Mouse (Mus musculus): ENCODE results near the gene Spon1. TPM values are rescaled to one million over a fixed set of nuclear protein-coding genes. Genes with fewer than 3 reads are reported as not detected.

The Spon1 gene
- polyA plus RNA-seq, 1 experiment from 2014 or later, result 35.1 TPM

GRCm38 (mm10) chr7:113824651-113825050 is 58.9 kb downstream of the Spon1 start:
- Histone ChIP-seq H3K4me1 (ENCODE audit: insufficient read depth, low read depth, low read length) (peaks cover 3% of the 10 kb centered on the region; the same call in 1 of the 2 replicates), H3K36me3 (ENCODE audit: insufficient read depth, low read length) (no peaks in the 10 kb centered on the region), H3K4me2 (replicated peaks; ENCODE audit: low read depth, low read length) (no peak overlapping the region), H3K9me3 (ENCODE audit: low read length) (no peaks in the 10 kb centered on the region), H3K4me3 (ENCODE audit: low read depth, low read length) (no peak overlapping the region), H3K9ac (replicated peaks; ENCODE audit: low read depth) (no peak overlapping the region), H3K27ac (ENCODE audit: low read length) (no peak overlapping the region), H3K27me3 (replicated peaks; ENCODE audit: insufficient read depth, low read length) (no peaks in the 10 kb centered on the region)
- 79% methylated on average over 6 of the region's 6 CpGs for WGBS
- DNase-seq (ENCODE audit: low spot score) (no peak), ATAC-seq (no peak)
- TF ChIP-seq CTCF (IDR thresholded peaks at IDR 0.05) (no peak), EP300 (IDR thresholded peaks at IDR 0.05) (no peak)

DNA sequence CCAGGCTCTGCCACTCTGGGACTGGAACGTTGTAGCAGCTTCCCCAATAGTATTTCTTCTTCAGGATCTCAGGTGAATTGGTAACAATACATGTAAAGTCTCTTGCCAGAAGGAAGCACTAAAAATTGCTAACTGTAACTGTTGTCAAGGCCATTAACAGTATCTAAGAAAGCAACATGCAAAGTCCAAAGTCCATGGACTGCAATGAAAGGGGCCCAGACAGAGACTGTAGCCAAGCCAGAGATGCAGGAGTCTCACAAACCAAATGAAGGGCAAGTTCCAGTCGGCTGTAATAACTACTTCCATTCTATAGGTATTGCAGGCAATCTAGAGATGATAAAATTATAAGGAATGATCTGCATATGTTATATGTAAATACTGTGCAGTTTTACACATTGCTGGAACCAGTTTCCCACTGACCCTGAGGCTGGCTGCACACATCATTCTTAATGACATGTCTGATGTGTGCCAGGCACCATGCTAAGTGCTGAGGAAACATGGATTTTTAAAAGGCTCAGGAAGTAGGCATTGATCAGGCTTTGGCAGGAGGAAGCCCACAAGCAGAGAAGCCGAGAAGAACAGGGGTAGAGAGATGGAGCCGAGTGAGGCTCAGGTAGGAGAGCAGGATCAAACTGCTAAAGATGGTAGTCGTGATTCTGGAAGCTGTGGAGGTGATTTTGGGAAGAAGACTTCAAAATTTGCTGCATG is 59.9 kb downstream of the Spon1 start:
- H3K27ac ChIP-seq (ENCODE audit: low read length), result no peak overlapping the region
- H3K4me3 ChIP-seq (ENCODE audit: low read depth, low read length), result no peak overlapping the region
- no peak for DNase-seq (ENCODE audit: low spot score)
- H3K4me1 ChIP-seq (ENCODE audit: insufficient read depth, low read depth, low read length), result no peaks in the 10 kb centered on the region
- H3K9ac ChIP-seq (replicated peaks; ENCODE audit: low read depth), result no peak overlapping the region
- no peaks in the 10 kb centered on the region for H3K27me3 ChIP-seq (replicated peaks; ENCODE audit: insufficient read depth, low read length)
- no peak for TF ChIP-seq CTCF (IDR thresholded peaks at IDR 0.05)
- TF ChIP-seq EP300 (IDR thresholded peaks at IDR 0.05), result no peak
- WGBS, result 61% methylated on average over 5 of the region's 5 CpGs
- H3K4me2 ChIP-seq (replicated peaks; ENCODE audit: low read depth, low read length), result no peak overlapping the region
- ATAC-seq, result no peak
- no peaks in the 10 kb centered on the region for H3K9me3 ChIP-seq (ENCODE audit: low read length)
- no peaks in the 10 kb centered on the region for H3K36me3 ChIP-seq (ENCODE audit: insufficient read depth, low read length)

DNA sequence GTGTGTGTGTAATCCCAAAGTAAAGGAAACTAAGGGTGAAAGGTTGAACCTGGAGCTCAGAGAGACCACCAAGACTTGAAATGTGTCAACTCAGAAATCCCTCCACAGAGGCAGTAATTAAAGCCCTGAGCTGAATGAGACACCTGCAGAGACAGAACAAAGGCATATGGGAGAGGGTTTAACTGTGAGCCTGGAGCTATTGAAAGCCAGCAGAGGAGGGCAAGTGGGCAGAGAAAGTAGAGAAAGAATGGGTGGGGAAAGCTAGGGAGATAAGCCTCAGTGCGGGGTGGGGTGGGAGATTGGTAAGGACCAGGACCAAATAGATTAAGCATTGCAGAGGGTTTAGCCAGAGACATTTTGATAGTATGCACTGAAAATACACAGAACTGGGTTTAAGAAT is 60.7 kb downstream of the Spon1 start:
- no peak overlapping the region for H3K27ac ChIP-seq (ENCODE audit: low read length)
- ATAC-seq, result no peak
- 18% methylated on average over 1 of the region's 1 CpGs for WGBS

DNA sequence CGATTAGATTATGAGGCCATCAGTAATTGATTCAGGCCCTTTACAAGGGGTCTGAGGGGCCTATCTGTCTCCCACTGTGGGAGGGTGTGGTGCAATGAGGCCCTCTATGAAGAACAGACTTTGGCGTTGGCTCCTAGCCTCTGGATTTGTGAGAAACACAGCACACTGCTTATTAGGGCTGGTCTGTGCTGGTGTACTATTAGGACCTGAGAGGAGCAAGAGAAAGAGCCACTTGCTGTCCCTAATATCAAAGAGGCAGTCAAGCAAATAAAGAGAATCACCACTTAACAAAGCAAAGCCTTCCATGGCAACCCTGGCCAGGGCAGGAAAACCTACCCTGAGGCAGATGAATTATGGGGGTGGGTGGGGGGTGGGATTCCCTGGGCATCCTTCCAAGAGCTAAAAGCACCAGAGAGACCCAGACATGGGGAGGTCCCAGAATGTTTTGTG is 62.3 kb downstream of the Spon1 start:
- 80% methylated on average over 2 of the region's 2 CpGs for WGBS

More for the DNA sequence above, 60.7 kb downstream of the Spon1 start:
- Histone ChIP-seq H3K27me3 (replicated peaks; ENCODE audit: insufficient read depth, low read length) (no peaks in the 10 kb centered on the region), H3K4me1 (ENCODE audit: insufficient read depth, low read depth, low read length) (no peaks in the 10 kb centered on the region), H3K36me3 (ENCODE audit: insufficient read depth, low read length) (no peaks in the 10 kb centered on the region), H3K4me2 (replicated peaks; ENCODE audit: low read depth, low read length) (no peak overlapping the region), H3K9me3 (ENCODE audit: low read length) (no peaks in the 10 kb centered on the region), H3K4me3 (ENCODE audit: low read depth, low read length) (no peak overlapping the region), H3K9ac (replicated peaks; ENCODE audit: low read depth) (no peak overlapping the region)
- TF ChIP-seq CTCF (IDR thresholded peaks at IDR 0.05) (no peak), EP300 (IDR thresholded peaks at IDR 0.05) (no peak)
- DNase-seq (ENCODE audit: low spot score), result no peak

GRCm38 (mm10) chr7:113828576-113828975 is 62.8 kb downstream of the Spon1 start:
- H3K36me3 ChIP-seq (ENCODE audit: insufficient read depth, low read length), result no peaks in the 10 kb centered on the region
- 67% methylated on average over 2 of the region's 2 CpGs for WGBS
- H3K4me2 ChIP-seq (replicated peaks; ENCODE audit: low read depth, low read length), result no peak overlapping the region
- no peak for TF ChIP-seq EP300 (IDR thresholded peaks at IDR 0.05)
- TF ChIP-seq CTCF (IDR thresholded peaks at IDR 0.05), result no peak
- no peak for ATAC-seq
- no peaks in the 10 kb centered on the region for H3K27me3 ChIP-seq (replicated peaks; ENCODE audit: insufficient read depth, low read length)
- H3K9ac ChIP-seq (replicated peaks; ENCODE audit: low read depth), result no peak overlapping the region
- no peaks in the 10 kb centered on the region for H3K4me1 ChIP-seq (ENCODE audit: insufficient read depth, low read depth, low read length)
- no peaks in the 10 kb centered on the region for H3K9me3 ChIP-seq (ENCODE audit: low read length)
- no peak for DNase-seq (ENCODE audit: low spot score)
- no peak overlapping the region for H3K27ac ChIP-seq (ENCODE audit: low read length)
- no peak overlapping the region for H3K4me3 ChIP-seq (ENCODE audit: low read depth, low read length)

More for the DNA sequence above, 62.3 kb downstream of the Spon1 start:
- no peaks in the 10 kb centered on the region for H3K4me1 ChIP-seq (ENCODE audit: insufficient read depth, low read depth, low read length)
- H3K4me3 ChIP-seq (ENCODE audit: low read depth, low read length), result no peak overlapping the region
- no peaks in the 10 kb centered on the region for H3K27me3 ChIP-seq (replicated peaks; ENCODE audit: insufficient read depth, low read length)
- H3K9ac ChIP-seq (replicated peaks; ENCODE audit: low read depth), result no peak overlapping the region
- ATAC-seq, result no peak
- TF ChIP-seq EP300 (IDR thresholded peaks at IDR 0.05) (no peak), CTCF (IDR thresholded peaks at IDR 0.05) (no peak)
- DNase-seq (ENCODE audit: low spot score), result no peak
- no peak overlapping the region for H3K27ac ChIP-seq (ENCODE audit: low read length)
- H3K9me3 ChIP-seq (ENCODE audit: low read length), result no peaks in the 10 kb centered on the region
- H3K4me2 ChIP-seq (replicated peaks; ENCODE audit: low read depth, low read length), result no peak overlapping the region
- H3K36me3 ChIP-seq (ENCODE audit: insufficient read depth, low read length), result no peaks in the 10 kb centered on the region

DNA sequence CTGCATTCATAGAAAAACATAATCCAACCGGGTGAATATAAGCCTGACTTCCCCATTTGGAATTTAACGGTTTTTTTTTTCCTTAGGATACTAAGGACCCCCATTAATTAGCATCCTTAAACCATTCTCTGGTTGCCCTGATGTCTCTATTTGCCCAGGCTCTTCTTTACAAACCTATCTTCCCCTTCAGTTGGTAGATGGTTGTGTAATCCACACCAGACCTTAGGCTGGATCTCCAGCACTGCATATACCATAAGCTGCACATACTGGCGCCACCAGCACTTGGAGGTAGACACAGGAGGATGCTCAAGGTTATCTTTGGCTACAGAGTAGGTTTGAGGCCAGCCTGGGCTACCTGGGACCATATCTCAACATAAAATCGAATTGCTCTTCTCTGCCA is 71.4 kb downstream of the Spon1 start:
- no peak for TF ChIP-seq EP300 (IDR thresholded peaks at IDR 0.05)
- TF ChIP-seq CTCF (IDR thresholded peaks at IDR 0.05), result no peak
- Histone ChIP-seq H3K4me3 (ENCODE audit: low read depth, low read length) (no peak overlapping the region), H3K27ac (ENCODE audit: low read length) (no peak overlapping the region), H3K4me1 (ENCODE audit: insufficient read depth, low read depth, low read length) (no peaks in the 10 kb centered on the region), H3K9ac (replicated peaks; ENCODE audit: low read depth) (no peak overlapping the region), H3K27me3 (replicated peaks; ENCODE audit: insufficient read depth, low read length) (no peaks in the 10 kb centered on the region), H3K4me2 (replicated peaks; ENCODE audit: low read depth, low read length) (no peak overlapping the region), H3K36me3 (ENCODE audit: insufficient read depth, low read length) (no peaks in the 10 kb centered on the region), H3K9me3 (ENCODE audit: low read length) (no peaks in the 10 kb centered on the region)
- ATAC-seq (no peak), DNase-seq (ENCODE audit: low spot score) (no peak)
- WGBS, result 89% methylated on average over 4 of the region's 4 CpGs
